Mouse (Mus musculus) neural tube, embryonic 10.5 days (tissue): ENCODE results near the gene Hapln1.

Experiments used
- DNase-seq: peaks from one replicate; pipeline ENCODE4 v3.0.0-alpha.2; 2017; ENCODE audit warnings: low spot score; ENCODE audit errors: extremely low spot score

Hapln1 gene

DNA sequence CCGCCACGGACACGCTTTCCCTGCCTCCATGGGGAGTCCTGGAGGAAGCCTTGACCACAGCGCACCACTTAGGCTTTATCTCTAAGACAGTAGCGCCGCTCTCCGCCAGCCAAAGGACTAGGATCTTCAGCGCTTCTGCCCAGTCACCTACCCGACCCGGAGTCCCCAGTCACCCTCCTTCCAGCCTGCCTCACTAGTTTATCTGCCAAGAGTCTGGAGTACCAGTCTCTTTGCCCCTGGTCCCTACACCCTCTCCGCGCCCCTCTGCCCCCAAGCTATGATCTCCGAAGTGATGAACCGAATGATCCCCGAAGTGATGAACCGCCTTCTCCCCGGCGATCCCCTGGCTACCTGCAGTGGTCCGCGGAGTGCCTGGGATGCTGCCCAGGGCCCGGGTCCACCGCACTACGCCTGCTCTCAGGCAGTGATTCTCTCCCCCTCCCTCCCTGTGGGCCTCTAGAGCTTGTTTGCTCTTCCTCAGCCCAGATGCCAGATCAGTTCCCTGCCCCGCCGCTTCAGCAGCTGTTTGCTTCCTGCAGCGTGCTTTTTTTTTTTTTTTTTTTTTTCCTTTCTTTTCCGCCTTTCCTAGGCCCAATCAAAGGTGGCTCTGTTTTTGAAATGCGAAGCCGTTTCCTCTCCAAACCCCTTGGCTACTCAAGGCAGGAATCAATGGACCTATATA is at the start of gene Hapln1:
Gene Hapln1, plus strand, starts transcription at position 592 of the 682 bp plus-strand sequence.
- peak; percentile 73 for DNase-seq

DNA sequence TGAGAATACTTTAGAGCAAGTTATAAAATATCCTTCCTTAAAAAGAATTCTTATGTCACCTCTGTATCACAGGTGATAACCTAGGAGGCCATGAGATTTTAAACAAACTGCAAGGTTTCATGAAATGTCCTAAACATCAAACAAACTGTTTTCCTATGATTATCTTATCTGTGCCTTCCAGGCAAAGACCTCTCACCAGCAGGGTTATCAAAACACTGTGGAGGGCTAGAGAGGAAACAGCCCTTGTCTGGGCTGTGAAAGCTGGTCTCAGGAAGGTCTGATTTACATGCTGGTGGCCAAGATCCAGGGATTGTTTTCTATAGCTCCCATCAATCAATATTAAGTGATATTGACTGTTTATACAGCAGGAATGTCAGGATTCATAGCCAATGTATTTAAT is 46.4 kb upstream of the Hapln1 start:
- DNase-seq = no peak

DNA sequence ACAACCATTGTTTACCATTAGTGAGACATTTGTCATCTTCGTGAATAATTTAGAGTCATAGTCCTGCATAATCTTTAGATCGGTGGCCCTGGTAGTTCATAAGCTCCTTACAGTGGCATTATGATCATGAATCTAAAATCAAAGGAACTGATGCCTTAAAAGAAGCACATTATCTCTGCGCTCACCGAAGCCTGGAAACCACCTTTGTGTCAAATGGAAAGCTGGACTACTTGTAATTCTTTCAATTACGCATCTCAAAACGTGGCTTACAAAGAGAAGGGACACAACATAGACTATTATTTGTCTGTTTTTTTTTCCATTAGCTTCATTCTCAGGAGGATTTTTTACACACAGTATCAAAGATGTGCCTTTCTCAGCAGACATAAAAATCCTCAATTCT is 45.9 kb upstream of the Hapln1 start:
- no peak for DNase-seq

DNA sequence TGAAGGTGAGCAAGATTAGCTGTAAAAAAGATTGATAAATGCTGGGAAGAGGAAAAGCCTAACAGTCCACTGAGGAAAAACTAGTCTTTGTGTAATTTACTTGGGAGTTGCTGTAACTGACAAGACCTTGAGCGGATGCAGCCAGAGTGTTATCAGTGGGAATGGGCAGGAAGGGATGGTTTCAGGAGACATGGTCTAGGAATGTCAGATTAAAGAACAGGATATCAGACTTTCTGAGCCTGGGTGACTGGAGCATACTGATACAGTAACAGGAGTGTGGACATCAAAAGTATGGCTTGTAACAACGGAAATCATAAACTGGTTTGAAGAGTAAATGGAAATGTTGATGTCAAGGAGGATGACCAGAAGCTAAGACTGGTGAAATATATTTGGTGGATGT is 43.0 kb upstream of the Hapln1 start:
- no peak for DNase-seq

DNA sequence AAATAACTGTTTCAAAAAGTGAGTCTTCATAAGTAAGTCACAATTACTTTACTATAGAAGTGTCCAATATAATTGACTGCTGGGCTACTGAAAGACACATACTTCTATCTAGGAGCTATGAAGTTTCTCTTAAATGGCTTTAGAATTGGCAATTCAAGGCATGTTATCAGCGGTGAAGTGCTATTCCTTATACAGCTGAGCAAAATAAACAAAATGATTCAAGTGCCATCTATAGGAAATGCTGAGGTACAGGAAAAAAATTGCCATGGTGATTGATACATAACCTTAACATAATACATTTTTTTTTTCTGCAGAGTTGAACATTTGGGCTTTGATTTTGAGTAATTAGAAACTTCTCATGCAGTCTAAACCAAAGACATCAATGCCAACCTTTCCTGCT is 40.2 kb upstream of the Hapln1 start:
- DNase-seq = no peak

DNA sequence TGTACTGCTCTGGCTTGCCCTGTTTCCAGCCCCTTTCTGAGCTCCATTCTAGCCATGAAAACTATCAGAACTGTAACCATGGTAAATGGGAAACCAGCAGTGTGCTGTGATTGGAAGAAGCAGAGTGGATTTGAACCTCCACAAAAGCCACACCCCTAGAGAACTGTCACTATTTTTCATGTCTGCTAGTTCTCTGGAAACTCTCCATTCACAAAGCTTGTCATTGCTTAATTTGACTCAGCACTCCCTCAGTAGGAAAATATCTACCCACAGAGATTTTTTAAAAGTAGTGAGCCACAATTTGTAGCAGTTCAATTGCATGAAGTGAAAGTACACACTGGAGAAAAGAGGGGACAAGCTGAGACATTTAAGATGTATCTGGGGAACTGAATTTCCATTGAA is 18.1 kb upstream of the Hapln1 start:
- no peak for DNase-seq

DNA sequence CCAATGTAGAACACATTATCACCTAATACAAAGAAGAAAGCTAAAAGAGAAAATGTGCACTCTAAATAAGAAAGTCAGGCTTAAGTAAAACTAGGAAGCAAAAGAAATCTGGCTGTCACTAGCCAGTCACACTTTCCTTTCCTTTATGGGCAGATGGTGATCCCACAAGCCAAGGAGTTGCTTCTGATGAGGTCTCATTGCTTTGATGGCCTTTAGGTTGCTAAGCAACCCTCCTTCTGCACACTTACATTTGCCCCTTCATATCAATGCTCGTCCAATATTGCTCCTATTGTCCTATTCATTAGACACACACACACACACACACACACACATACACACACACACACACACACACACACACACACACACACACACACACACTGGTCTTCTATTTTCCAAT is 10.9 kb upstream of the Hapln1 start:
- no peak for DNase-seq

DNA sequence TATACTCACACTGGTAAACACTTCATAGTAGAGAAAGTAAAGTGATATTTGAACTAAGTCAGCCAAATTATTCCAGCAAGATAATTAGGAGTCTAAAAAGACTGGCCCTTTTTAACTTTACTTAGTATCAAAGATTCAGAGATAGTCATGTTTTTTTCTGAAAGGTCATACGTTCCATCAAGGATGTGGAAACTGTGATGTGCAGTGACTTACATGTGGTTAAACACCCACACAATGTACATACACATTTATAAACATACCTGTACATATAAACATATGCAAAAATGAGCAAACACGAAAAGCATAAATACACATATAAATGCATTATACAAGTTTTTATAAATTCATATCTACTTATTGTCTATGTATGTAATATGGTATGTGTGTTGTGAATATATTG is 9.2 kb upstream of the Hapln1 start:
- no peak for DNase-seq

DNA sequence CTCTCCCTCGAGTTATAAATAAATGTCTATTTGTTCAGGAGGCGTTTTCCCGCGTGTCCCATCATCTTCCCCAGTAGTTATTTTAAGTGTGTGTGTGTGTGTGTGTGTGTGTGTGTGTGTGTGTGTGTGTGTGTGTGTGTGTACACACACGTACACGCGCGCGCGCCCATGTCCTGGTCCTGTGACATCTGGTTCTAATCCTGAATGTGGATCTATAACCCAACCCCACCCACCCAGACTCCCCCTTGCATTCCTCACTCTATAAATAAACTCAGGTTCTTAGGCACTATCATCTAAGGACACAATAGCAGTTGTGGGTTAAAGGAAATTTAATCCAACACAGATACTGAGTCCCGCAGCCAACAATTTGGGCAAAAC is 280 bp downstream of the Hapln1 start:
- DNase-seq = peak; percentile 37

DNA sequence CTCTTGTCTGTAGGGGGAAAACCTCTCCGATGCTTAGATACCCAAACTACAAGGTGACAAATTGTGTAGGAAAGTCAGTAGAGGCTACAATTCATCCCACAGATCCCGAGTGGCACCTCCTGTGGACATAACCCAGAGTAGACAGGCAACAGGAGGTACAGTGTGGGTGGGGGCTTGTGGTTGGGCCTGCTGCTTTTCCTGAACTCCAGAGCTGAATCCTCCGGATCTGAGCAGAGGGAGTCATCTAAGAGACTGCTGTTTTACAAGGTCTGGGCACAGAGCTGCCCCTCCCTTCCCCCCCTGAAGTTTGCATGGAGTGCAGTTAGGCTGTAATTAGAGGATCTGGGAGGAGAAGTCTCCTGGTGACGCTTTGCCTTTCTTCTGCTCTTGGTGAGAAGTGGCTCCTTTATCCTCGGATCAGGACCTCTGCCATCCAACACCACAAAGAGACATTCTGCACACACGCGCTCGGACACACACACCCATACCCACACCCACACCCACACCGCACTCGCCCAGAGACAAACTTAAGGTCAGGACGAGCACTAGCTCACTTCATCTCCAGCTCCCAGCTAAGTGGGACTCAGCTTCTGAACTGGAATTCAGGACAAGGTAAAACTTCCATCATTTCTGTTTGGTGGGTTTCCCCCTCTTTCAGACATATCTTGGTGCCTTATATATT is 846 bp downstream of the Hapln1 start:
- DNase-seq = peak; percentile 52

DNA sequence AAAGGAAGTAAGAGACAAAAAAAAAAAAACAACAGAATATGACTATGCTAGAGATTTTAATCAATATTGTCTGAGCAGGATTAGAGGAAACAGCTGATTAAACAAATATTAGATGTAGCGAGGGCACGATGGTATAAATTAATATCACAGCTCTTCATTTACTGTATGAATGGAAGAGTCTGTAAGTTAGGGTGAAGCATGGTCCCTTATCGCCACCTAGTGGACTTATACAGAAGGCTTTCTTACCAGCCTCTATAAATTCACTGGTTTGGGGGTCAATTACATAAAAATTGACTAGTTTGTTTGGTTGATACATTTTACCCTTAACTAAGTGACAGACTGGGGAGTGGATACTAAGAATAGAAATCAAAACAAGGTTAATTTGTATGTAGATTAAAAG is 3.4 kb downstream of the Hapln1 start:
- DNase-seq = no peak

DNA sequence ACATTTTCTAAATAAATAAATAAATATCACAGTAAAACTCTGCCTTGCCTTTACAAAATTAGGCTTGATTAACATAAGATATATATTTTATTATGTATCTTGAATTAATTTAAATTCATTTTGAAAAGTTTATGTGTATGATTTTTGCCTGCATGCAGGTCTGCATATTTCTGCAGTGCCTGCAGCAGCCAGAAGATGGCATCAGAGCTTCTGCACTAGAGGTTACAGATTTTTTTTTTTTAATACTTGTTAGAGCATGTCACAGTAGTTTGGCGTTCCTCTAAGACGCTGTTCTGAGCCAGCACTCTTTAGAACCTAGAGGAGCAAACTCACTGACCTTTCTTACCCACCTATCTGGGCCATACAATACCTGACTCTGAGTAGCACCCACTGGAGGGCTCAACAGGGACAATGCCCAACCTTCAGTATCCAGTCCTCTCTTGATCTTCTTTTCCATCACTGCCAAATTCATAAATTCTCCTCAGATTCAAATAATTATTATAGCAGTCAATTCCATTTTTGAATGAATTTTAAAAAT is 8.7 kb downstream of the Hapln1 start:
- DNase-seq = peak; percentile 45

DNA sequence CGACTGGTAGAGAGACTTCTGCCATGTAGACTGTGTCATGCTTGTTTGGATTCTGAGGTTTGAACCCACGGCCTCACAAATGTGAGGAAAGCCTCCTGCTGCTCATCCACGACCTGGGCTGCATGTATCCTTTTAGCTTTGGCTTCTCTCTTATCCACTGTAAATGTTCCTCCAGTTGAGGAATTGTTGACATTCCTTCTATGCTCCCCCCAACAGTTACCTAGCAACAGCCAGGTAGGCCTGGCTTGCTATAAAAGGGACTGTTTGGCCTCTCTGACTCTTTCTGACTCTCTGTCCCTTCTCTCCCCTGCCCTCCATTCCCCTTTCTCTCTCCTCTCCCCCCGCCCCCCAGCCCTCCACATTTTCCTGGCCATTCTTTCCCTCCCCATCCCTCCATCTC is 9.9 kb downstream of the Hapln1 start:
- DNase-seq = no peak

DNA sequence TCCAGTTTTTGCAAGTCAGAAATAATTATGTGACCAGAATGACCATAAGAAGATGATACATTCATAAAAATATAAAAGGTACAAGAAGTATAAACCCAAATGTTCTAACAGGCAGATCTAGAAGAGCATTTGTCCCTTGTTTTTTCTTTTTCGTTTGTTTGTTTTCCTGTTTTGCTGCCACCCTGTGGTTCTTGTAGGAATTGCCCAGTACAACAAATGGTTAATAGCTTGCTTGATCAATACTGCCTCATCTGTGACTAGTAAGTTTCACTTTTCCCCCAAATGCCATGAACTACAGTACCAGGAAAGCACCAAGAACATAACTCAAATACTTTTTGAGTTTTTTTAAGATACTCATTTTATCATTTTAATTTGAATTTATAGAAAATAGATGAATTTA is 11.9 kb downstream of the Hapln1 start:
- no peak for DNase-seq

DNA sequence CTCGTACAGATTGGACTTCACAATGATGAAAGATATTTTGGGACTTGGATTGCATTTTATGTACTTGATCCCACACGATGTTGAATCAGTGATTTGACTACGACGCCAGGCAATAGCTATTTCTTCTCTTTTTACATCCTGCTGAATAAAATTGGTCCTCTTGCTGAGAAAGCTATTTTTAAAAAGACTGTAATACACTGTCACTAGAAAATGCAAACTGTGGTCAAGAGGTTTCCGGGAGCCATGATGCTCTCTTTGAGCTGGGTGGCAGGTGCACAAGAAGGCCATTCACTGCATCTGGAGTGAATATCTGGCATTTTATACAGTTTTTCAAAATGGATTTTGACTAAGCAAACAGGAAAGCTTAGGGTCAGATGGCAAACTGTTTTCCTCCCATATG is 24.9 kb downstream of the Hapln1 start:
- no peak for DNase-seq

DNA sequence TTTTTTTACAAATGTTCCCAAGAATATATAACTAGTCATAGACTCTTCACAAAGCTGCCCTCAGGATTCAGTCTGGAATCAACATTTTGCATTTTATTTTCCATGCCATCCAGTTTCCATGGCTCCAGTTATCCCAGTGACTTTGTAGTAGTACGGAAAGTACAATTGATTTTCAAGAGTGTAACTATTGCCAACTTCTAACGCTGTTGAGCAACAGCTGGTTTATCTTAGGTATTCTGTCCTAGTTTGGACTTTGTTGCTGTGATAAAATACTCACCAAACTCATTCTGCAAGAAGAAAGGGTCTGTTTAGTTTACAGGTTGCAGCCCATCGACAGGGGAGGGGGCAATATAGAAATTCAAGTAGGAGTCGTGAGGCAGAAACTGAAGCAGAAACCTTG is 26.7 kb downstream of the Hapln1 start:
- DNase-seq = no peak

DNA sequence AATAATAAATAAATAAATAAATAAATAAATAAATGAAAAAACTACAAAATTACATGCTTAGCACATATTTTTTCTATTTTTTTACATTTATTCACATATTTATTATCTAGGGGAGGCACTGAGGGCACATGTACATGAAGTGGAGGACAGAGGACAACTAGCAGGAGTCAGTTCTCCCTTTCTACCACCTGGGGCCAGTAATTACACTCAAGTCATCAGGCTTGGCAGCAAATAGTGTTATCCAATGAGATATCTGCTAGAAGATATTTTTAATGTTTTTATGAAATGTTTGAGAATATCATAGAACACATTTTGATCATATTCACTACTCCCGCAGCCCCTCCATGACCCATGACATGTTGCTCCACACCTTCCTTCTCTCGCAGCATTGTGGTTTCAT is 39.5 kb downstream of the Hapln1 start:
- DNase-seq = no peak

DNA sequence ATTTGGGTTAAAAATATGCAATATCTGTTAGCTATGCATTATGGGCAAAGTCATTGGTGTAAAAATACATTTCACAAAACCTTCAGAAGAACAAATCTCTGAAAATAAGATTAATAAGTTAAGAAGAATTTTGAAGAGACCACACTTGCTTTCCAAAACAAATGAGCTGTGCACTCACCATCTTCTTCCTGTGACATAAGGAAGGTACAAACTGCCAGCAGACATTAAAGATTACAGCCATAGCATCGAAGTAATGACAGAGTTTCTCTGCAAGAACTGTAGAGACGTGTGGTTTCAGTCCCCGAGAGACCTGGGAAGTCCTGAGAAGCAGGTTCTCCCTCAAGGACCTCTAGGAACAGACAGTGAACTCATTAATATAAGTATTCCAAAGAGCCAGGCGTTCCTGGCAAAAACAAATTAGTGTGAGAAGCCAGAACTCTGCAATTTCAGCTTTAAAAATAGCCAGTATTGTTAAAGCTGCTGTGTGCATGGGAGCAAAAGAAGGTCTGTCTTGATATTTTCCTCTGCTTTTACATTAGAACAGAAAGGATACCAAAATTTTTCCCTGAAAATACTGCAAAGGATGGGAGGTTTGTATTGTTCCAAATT is 43.6 kb downstream of the Hapln1 start:
- no peak for DNase-seq

DNA sequence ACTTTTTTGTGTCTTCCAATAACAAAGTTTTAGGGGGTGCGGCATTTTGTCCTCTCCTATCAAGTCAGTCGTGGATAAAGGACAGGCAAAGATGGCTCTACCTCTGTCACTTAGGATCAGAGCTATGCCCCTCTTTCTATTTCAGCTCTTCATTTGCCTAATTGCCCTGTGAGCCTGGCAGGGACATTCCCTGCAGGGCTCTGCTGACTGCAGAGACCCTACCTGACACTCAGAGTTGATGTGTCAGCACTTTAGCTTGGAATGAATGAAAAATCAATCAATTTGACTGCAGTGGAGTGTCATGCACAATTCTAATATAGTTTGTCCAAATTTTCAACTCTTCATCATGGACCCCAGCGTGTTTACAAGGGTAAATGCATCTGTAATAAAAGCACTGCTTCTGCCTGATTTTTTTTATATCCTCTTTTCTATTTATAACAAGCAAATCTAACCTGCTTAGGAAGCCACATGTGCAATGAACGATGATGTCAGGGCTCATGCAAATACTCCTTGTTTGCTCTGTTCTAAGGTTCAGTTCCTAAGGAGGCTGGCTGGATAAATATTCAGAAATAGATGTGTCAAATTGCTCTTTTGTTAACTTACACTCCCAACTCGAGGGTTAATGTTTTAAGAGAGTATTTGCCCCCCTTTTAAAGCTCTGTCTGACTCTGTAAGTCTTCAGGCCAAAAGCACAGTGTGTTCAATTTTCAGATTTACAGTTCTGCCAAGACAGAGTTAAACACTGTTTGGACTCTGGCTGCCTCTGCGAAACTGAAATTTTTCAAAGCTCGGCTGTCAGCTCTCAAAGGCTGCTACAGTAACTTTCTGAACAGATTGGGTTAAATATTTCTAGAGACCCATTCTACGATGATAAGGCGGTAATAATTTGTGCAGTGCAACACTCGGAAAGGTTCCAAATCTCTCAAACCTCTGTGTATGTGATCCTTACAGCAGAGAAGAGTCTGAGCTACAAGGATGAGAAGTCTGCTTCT is 44.4 kb downstream of the Hapln1 start:
- no peak for DNase-seq

DNA sequence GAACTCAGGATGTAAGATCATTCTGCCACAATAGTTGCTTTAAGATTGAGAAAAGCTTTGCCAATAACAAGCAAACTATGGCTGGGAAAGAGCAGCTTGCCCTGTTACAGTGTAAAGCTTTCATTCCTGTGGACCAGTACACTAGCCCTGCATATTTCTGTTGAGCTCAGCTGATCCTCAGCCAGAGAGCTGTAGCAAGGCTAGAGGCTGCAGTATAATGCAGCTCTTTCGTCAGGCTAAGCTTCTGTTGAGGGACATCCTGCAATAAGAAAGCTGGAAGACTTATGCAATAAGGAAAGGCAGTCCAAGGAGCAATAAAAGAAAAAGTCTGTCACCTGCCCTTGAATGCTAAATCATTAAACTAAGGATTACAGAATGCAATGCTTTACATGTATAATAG is 45.5 kb downstream of the Hapln1 start:
- no peak for DNase-seq

DNA sequence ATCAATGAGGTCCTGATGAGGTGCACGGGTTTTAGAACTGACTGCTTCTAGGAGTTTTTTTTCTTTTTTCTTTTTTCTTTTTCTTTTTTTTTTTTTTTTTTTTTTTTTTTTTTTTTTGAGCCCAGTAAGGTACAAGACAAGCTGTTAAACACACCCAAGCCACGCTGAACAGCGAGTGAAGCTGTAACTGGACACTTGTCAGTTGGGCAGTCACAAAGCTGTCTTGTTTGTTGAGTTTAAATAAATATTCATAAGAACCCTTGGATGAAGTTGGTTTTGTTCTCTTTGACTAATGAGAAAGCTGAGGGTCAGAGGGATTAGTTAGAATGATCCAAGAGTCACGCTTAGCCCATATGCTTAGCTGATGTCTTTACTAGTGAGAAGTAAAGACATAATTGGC is 55.5 kb downstream of the Hapln1 start:
- no peak for DNase-seq

DNA sequence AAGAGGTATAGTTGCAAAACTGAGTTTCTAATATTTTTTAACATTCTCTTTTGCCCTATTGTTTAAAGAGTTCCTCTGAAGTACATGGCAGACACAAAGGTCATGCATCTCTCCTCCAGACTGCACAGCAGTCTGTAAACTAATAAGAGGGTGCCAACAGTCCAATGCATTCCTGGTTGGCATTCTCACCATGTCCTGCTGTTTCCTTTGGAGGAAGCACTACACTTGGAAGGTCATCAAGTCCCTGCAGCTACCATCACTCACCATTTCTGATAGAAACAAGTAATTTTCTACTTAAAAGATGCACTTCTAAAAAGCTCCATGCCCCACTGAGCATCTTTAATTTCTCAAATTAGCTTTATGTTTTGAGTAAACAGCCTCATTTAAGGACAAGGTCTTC is 57.8 kb downstream of the Hapln1 start:
- no peak for DNase-seq
